Comparison of ENCODE assay signal across 8 mouse cellular contexts in genomic region chr19:53859149-53859548, GRCm38 (mm10). TPM values are rescaled to one million over a fixed set of nuclear protein-coding genes. Genes with fewer than 3 reads are reported as not detected.
DNase-seq lines count a peak whose midpoint lies in the region; ATAC-seq lines count a peak whose summit lies in the region.

No protein-coding gene starts in this region.

- H3K9ac ChIP-seq in limb, embryonic 12.5 days (replicated peaks): no peak overlapping the region

- H3K9me3 ChIP-seq in limb, embryonic 12.5 days: no peaks in the 10 kb centered on the region

- H3K4me3 ChIP-seq in limb, embryonic 12.5 days (replicated peaks): no peak overlapping the region

- H3K4me1 ChIP-seq in limb, embryonic 12.5 days (replicated peaks): peaks cover 30% of the 10 kb centered on the region

- peak overlapping the region; percentile 23 for H3K4me2 ChIP-seq in limb, embryonic 12.5 days

- H3K27ac ChIP-seq in limb, embryonic 12.5 days: peak overlapping the region; percentile 35; the same call in 1 of the 2 replicates

- no peaks in the 10 kb centered on the region for H3K36me3 ChIP-seq in limb, embryonic 12.5 days

- peak; percentile 7 for DNase-seq in kidney, adult 18-20 months
- DNase-seq in kidney, adult 11 months: no peak
- peak; percentile 30 for DNase-seq in c-Kit-positive CD71-positive TER-119-positive erythroid progenitor cells, embryonic 14.5 days (ENCODE audit: low spot score)
- DNase-seq in cerebellum, adult 11 months: no peak
- no peak for DNase-seq in cerebellum, adult 9-11 months

- WGBS in limb, embryonic 12.5 days: 13% methylated on average over 9 of the region's 9 CpGs

- no peaks in the 10 kb centered on the region for H3K27me3 ChIP-seq in limb, embryonic 12.5 days

- ATAC-seq in limb, embryonic 12.5 days (ENCODE audit: insufficient number of reproducible peaks, insufficient read depth, low FRiP score, low TSS enrichment, low read depth): no peak
- ATAC-seq in megakaryocyte progenitor cell, adult 5-6 weeks (replicated peaks; ENCODE audit: poor library complexity): peak; percentile 82
- no peak for ATAC-seq in cerebellum, adult (ENCODE audit: insufficient number of reproducible peaks, low FRiP score, low TSS enrichment)

RNA-seq across cellular contexts. Expression of gene Pdcd4, which starts 32.9 kb away (rescaled TPM):
- 106 and 107 TPM in 2 replicates for polyA plus RNA-seq in limb, embryonic 12.5 days (2016; fragmentation: Nextera tagmentation; extraction: Ambion mirVana)
- 295 and 305 TPM in 2 replicates for total RNA-seq in megakaryocyte progenitor cell, adult 5-6 weeks (2015)
- 358 and 441 TPM in 2 replicates for total RNA-seq in megakaryocyte progenitor cell, adult 5-6 weeks (2017)

Comparison
In these comparisons a context has a peak if more than half of its experiments do, and no peak if none do; other contexts are left out.
1. DNase-seq: peak in kidney, adult 18-20 months (single experiment) and c-Kit-positive CD71-positive TER-119-positive erythroid progenitor cells, embryonic 14.5 days (single experiment); none in kidney, adult 11 months (single experiment), cerebellum, adult 11 months (single experiment) and cerebellum, adult 9-11 months (single experiment).